Mouse (Mus musculus) forebrain, embryonic 16.5 days (tissue): Measurements from ENCODE around the gene Nrip1. TPM values are rescaled to one million over a fixed set of nuclear protein-coding genes. Genes with fewer than 3 reads are reported as not detected.

ENCODE experiments used
- ATAC-seq: fragments of 200-750 bp; cut with Nextera tagmentation; 2 replicates; pipeline ENCODE4 v1.8.0; 2017; ENCODE audit warnings: mild to moderate bottlenecking, moderate library complexity
- H3K27ac ChIP-seq: fragments of 300-500 bp; sonication (generic); 2 replicates; pipeline ENCODE4 v1.5.1; 2014; ENCODE audit warnings: low read length, control low read depth
- H3K27me3 ChIP-seq: fragments of 300-500 bp; sonication (generic); replicated peaks from 2 replicates; pipeline ENCODE4 v1.6.1; 2014; ENCODE audit warnings: low read length; ENCODE audit not compliant: control insufficient read depth, insufficient read depth
- H3K36me3 ChIP-seq: fragments of 300-500 bp; sonication (generic); 2 replicates; pipeline ENCODE4 v1.6.1; 2014; ENCODE audit not compliant: control insufficient read depth, insufficient read depth
- H3K4me1 ChIP-seq: fragments of 300-500 bp; sonication (generic); replicated peaks from 2 replicates; pipeline ENCODE4 v1.6.1; 2014; ENCODE audit warnings: low read length; ENCODE audit not compliant: control insufficient read depth, insufficient read depth
- H3K4me2 ChIP-seq: fragments of 300-500 bp; sonication (generic); 2 replicates; pipeline ENCODE4 v1.6.1; 2014; ENCODE audit warnings: mild to moderate bottlenecking, low read length, control low read depth
- H3K4me3 ChIP-seq: fragments of 300-500 bp; sonication (generic); replicated peaks from 2 replicates; pipeline ENCODE4 v1.5.1; 2014; ENCODE audit warnings: mild to moderate bottlenecking, low read length, control low read depth
- H3K9ac ChIP-seq: fragments of 300-500 bp; sonication (generic); replicated peaks from 2 replicates; pipeline ENCODE4 v1.6.1; 2014; ENCODE audit warnings: low read depth, low read length, control low read depth
- H3K9me3 ChIP-seq: fragments of 300-500 bp; sonication (generic); 2 replicates; pipeline ENCODE4 v1.6.1; 2016; ENCODE audit warnings: low read length; ENCODE audit not compliant: control insufficient read depth
- WGBS: fragments of 180-500 bp; shearing (Covaris S2); extraction: QIAGEN DNeasy Blood & Tissue Kit; methylation state at CpG from one replicate; pipeline ENCODE4 v1.1.7; 2014; 5-methylcytosine and 5-hydroxymethylcytosine counted together
- polyA plus RNA-seq: library from polyadenylated mRNA; unstranded; fragments of >200 nt; fragmentation: Nextera tagmentation; extraction: Ambion mirVana; gene quantifications from 2 replicates; pipeline ENCODE4 v1.2.1, GENCODE M21; 2015

Nrip1 gene
- polyA plus RNA-seq = 38.7 and 44.4 TPM in 2 replicates

DNA sequence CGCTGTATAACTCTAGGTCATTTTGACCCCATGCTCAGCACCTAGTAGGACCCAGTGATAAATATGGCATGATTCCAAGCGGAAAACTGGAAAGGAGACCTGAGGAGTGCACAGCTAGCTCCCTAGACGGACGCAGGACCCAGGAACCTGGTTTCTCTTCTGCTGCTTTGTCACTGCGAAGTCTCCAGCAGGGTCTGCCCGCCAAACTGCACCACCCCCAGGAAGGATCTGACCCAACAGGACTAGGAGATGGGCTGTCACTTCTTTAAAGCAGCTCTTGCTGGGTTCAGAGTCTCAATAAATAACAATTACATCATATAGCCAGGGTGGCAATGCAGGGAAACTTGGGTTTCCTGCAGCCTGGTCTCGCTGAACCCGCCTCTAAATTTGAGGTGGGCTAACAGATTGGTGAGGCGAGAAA is at the start of gene Nrip1:
TSS of gene Nrip1 (minus strand) at position 157 of the 421 bp plus-strand sequence.
- peak within 1 kb of the TSS; percentile 97 for H3K27ac ChIP-seq
- peak within 1 kb of the TSS; percentile 83 for H3K4me2 ChIP-seq
- H3K9me3 ChIP-seq = no peaks in the 10 kb centered on the region
- WGBS = under 1% methylated on average over 9 of the region's 9 CpGs
- ATAC-seq = peak; percentile 18
- H3K4me1 ChIP-seq = peaks cover 17% of the 10 kb centered on the region
- H3K9ac ChIP-seq = peak within 1 kb of the TSS; percentile 86
- no peaks in the 10 kb centered on the region for H3K36me3 ChIP-seq
- H3K27me3 ChIP-seq = peaks cover 5% of the 10 kb centered on the region; the same call in 1 of the 2 replicates
- peak within 1 kb of the TSS; percentile 83 for H3K4me3 ChIP-seq

DNA sequence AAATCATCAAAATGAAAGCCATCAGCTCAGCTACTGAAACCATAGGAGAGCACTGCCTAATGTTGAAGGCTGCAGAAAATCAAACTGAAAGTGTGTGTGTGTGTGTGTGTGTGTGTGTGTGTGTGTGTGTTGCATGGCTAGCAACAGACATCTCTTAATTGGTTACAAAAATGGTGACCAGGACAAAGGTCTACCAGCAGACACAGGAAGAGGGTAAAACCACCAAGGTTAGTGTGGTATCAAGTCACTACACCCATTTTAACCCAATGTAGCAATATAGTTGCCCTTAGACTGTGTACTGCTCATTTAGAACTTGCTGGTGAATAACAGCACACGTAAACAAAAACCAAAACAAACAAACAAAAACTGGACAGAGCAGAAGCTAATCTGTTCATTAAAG is 48.9 kb upstream of the Nrip1 start:
- Histone ChIP-seq H3K9me3 (no peaks in the 10 kb centered on the region), H3K9ac (no peak overlapping the region), H3K4me2 (no peak overlapping the region), H3K27ac (no peak overlapping the region), H3K36me3 (no peaks in the 10 kb centered on the region), H3K27me3 (no peaks in the 10 kb centered on the region), H3K4me1 (no peaks in the 10 kb centered on the region), H3K4me3 (no peak overlapping the region)
- 84% methylated on average over 1 of the region's 1 CpGs for WGBS
- no peak for ATAC-seq

DNA sequence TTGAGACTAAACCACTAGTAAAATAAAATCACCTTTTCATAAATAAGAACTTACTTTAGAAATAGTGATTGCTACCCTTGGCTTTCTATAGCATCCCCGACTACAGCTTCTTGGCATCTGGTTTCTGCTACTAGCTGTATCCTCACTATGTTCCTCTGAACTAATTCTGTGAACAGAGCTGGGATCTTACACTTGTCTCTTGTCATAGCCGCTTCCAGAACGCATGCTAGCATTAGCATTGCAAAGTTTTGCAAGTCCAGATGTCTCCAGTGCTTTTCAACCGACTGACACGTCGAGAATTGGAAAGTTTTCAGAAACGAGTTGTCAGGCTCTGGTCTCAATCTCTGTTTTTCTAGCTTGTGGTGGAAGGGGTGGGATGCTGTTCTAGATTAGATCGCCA is 46.2 kb upstream of the Nrip1 start:
- no peak overlapping the region for H3K9ac ChIP-seq
- no peaks in the 10 kb centered on the region for H3K27me3 ChIP-seq
- H3K36me3 ChIP-seq = no peaks in the 10 kb centered on the region
- H3K4me3 ChIP-seq = no peak overlapping the region
- no peak overlapping the region for H3K27ac ChIP-seq
- H3K9me3 ChIP-seq = no peaks in the 10 kb centered on the region
- no peaks in the 10 kb centered on the region for H3K4me1 ChIP-seq
- no peak for ATAC-seq
- 61% methylated on average over 8 of the region's 8 CpGs for WGBS
- H3K4me2 ChIP-seq = no peak overlapping the region

DNA sequence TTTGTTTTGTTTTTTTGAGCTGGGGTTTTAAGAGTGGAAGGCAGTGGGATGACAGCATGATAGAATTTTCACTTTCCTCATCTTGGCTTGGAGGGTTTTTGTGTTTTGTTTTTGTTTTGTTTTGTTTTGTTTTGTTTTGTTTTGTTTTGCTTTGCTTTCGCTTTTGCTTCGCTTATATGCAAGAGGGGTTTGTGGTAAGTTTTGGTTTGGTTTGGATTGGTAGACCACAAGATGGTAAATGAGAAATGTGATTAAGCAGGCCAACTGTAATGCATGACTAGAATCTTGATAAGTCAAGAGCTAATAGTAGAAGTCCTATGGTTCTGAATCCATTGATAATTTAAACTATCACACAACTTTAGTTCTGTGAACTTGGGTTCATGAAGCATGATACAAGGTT is 42.9 kb upstream of the Nrip1 start:
- Histone ChIP-seq H3K9ac (no peak overlapping the region), H3K4me1 (no peaks in the 10 kb centered on the region), H3K27me3 (no peaks in the 10 kb centered on the region), H3K4me3 (no peak overlapping the region), H3K9me3 (no peaks in the 10 kb centered on the region), H3K36me3 (no peaks in the 10 kb centered on the region), H3K27ac (no peak overlapping the region), H3K4me2 (no peak overlapping the region)
- no peak for ATAC-seq
- WGBS = 91% methylated on average over 2 of the region's 2 CpGs

DNA sequence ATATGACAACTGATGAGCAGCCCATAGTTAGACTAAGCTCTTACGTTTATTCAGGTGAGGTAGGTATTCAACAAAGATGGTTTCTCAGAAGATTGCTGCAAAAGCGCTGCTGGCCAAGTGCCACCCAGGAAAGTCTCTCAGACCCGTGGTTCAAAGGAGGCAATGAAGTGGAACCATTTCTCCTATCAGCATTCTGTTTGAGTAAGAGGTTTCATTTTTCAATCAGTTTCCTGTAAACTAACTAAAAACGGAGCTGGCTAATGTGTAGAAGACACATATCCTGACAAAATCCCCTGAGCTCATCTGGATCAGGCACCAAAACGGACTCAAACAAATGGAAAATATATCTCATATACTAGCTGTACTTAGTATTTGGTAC is 42.4 kb upstream of the Nrip1 start:
- no peaks in the 10 kb centered on the region for H3K27me3 ChIP-seq
- ATAC-seq = no peak
- H3K36me3 ChIP-seq = no peaks in the 10 kb centered on the region
- H3K9me3 ChIP-seq = no peaks in the 10 kb centered on the region
- H3K9ac ChIP-seq = no peak overlapping the region
- H3K4me1 ChIP-seq = no peaks in the 10 kb centered on the region
- WGBS = 63% methylated on average over 5 of the region's 5 CpGs
- H3K4me2 ChIP-seq = no peak overlapping the region
- no peak overlapping the region for H3K4me3 ChIP-seq
- no peak overlapping the region for H3K27ac ChIP-seq

DNA sequence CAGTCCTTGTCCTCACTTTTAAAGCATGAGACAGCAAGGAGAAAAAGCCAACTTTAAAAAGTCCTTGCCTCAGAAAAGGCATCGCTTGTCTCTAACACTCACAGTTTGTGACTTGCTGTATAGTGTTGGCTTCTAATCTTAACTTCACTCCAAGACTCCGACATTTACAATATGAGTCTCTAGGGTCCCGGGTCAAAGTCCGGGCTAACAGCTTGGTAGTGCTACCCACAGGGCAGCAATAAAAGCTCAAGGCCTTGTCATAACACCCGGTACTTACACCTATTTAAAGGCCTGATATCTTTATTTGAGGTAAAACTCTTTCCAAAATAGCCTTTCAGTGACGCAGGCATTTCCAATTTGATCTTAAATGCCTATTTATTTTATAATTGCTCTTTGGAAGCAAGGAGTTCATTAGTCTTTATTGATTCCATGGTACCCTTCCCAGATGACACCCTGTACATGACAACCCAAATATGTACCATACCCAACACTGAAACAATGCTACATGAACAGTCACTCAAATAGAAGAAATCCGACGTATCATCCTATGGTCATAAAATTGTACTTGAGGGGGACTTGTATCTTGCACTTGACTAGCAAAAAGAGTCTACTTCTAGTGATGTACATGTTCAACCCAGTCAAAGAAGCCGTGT is 41.9 kb upstream of the Nrip1 start:
- no peak overlapping the region for H3K27ac ChIP-seq
- 89% methylated on average over 9 of the region's 9 CpGs for WGBS
- no peak overlapping the region for H3K4me2 ChIP-seq
- H3K9ac ChIP-seq = no peak overlapping the region
- H3K36me3 ChIP-seq = no peaks in the 10 kb centered on the region
- H3K27me3 ChIP-seq = no peaks in the 10 kb centered on the region
- H3K4me3 ChIP-seq = no peak overlapping the region
- H3K4me1 ChIP-seq = no peaks in the 10 kb centered on the region
- H3K9me3 ChIP-seq = no peaks in the 10 kb centered on the region
- no peak for ATAC-seq

DNA sequence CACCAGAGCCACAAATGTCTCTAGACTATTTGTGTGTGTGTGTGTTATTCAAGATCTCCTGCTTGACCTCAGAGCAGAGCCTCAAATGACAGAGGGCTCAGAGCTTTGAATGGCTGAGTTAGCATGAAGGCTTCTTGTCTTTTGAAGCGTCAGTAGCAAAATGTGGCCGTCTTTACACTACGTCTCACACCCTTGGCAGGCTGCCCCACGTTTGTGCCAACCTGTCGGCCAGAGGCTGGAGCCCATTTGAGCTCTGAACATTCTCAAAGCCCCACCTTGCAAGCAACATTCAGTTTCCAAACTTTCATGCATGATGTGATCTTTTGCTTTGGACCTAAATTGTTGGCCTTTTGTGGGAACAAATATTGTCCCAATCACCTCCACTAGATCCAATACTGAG is 40.9 kb upstream of the Nrip1 start:
- Histone ChIP-seq H3K4me1 (no peaks in the 10 kb centered on the region), H3K9ac (no peak overlapping the region), H3K36me3 (no peaks in the 10 kb centered on the region), H3K27me3 (no peaks in the 10 kb centered on the region), H3K4me2 (no peak overlapping the region), H3K27ac (no peak overlapping the region), H3K9me3 (no peaks in the 10 kb centered on the region), H3K4me3 (no peak overlapping the region)
- 23% methylated on average over 5 of the region's 5 CpGs for WGBS
- ATAC-seq = no peak

DNA sequence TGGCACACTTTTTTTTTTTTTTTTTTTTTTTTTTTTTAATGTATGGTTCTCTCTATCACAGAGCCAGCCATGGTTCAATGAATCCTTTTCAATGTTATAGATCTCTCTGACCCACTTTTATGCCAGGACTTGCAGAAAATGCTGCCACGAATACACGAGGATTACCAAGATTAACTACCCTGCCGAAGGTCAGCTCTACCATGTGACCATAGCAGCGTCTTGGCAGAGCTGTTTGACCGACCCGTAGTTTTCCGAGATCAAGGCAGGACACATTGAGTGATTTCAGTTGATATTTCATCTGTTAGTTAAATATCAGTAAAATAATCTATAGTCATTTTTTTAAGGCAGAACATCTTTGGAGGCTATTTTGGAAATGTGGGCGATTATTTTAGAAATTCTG is 40.0 kb upstream of the Nrip1 start:
- Histone ChIP-seq H3K9me3 (no peaks in the 10 kb centered on the region), H3K27me3 (no peaks in the 10 kb centered on the region), H3K36me3 (no peaks in the 10 kb centered on the region), H3K4me1 (no peaks in the 10 kb centered on the region), H3K4me2 (no peak overlapping the region), H3K4me3 (no peak overlapping the region), H3K27ac (no peak overlapping the region), H3K9ac (no peak overlapping the region)
- 92% methylated on average over 8 of the region's 8 CpGs for WGBS
- ATAC-seq = no peak

DNA sequence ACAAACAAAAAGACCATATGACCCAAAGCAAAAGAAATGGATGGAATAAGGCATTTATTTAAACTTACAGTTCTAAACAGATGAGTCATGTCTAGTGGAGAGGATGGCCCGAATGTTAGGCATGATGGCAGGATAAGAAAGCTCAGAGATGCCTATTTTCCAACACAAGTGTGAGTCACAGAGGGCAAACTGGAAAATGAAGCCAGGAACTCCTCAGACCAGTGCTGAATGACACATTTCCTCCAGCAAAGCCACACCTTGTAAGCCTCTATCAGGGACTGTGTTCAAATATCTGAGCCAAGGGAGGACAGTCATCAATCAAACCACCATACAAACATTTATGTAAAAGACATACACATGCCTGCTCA is 35.7 kb upstream of the Nrip1 start:
- no peak overlapping the region for H3K27ac ChIP-seq
- no peaks in the 10 kb centered on the region for H3K4me1 ChIP-seq
- no peak for ATAC-seq
- no peak overlapping the region for H3K4me3 ChIP-seq
- H3K9ac ChIP-seq = no peak overlapping the region
- no peaks in the 10 kb centered on the region for H3K36me3 ChIP-seq
- H3K9me3 ChIP-seq = no peaks in the 10 kb centered on the region
- WGBS = 74% methylated on average over 1 of the region's 1 CpGs
- no peaks in the 10 kb centered on the region for H3K27me3 ChIP-seq
- no peak overlapping the region for H3K4me2 ChIP-seq
